Mouse (Mus musculus) MEL (cell line): ENCODE measurements around the gene Wasl.

ENCODE experiments used
- CTCF ChIP-seq, 3 experiments: IDR thresholded peaks in 2 of 3; conservative IDR thresholded peaks in 1 of 3; 2 replicates each; pipeline ENCODE4 v1.5.1; 2011 to 2012; ENCODE audit warnings: low read length in 3 of 3, low read depth in 2 of 3, mild to moderate bottlenecking in 2 of 3, improper control_type of control experiment in 1 of 3, inconsistent platforms in 1 of 3, mixed read lengths in 1 of 3, moderate library complexity in 1 of 3; ENCODE audit not compliant: control insufficient read depth in 1 of 3, insufficient read depth in 1 of 3, poor library complexity in 1 of 3, severe bottlenecking in 1 of 3
- MXI1 ChIP-seq: IDR thresholded peaks from 2 replicates; pipeline ENCODE4 v1.6.1; 2011; ENCODE audit warnings: mild to moderate bottlenecking, low read depth, low read length, improper control_type of control experiment
- POLR2A ChIP-seq, 2 experiments: IDR thresholded peaks; 2 replicates each; pipeline ENCODE4 v1.6.1; 2011 to 2012; ENCODE audit warnings: low read length in 2 of 2, mild to moderate bottlenecking in 2 of 2, control low read depth in 1 of 2, improper control_type of control experiment in 1 of 2, low read depth in 1 of 2, moderate library complexity in 1 of 2; ENCODE audit not compliant: control insufficient read depth in 1 of 2, insufficient read depth in 1 of 2, poor library complexity in 1 of 2

DNA sequence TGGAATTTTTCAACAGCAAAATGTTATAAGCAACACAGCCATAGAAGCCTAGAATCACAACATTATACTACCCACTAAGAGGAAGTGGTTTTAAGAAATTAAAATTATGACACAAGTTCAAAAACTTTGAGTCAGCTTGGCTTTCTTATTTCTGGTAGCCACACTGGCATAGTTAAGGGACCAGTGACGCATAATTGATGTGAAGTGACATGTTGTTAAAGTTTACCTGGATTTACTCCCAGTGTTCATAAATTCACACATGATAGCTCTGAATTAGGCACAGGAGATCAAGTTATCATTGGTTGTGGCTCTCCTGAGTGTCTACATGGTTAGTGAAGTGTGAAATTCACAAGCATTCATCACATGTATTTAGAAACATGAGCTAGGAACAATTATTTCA, 99.9 kb downstream of the Wasl start:
- no peak for TF ChIP-seq MXI1
- no peak for TF ChIP-seq CTCF (IDR thresholded peaks at IDR 0.05 in 2 of 3, conservative IDR thresholded peaks at IDR 0.05 in 1 of 3; ENCODE audit: control insufficient read depth in 1 of 3, insufficient read depth in 1 of 3, low read depth in 2 of 3, low read length in 3 of 3, poor library complexity in 1 of 3, severe bottlenecking in 1 of 3)
- no peak for TF ChIP-seq POLR2A (IDR thresholded peaks at IDR 0.05; ENCODE audit: control insufficient read depth in 1 of 2, insufficient read depth in 1 of 2, low read depth in 1 of 2, low read length in 2 of 2, poor library complexity in 1 of 2)
